11 mouse cellular contexts compared by ENCODE assay signal in genomic region chr5:131788008-131788407, GRCm38 (mm10).
DNase-seq lines count a peak whose midpoint lies in the region; ATAC-seq and TF ChIP-seq lines count a peak whose summit lies in the region.
"Had no signal": no experiment of that assay in that cellular context is flagged by ENCODE, and none has a peak within 500 bp of the region (broad histone marks: within the 10 kb centered on the region; RNA-seq: fewer than 3 reads in every experiment).

No protein-coding gene starts in this region.

- no peaks in the 10 kb centered on the region for H3K36me3 ChIP-seq in embryonic facial prominence, embryonic 14.5 days (ENCODE audit: control insufficient read depth, insufficient read depth, low read length)

- no peak overlapping the region for H3K4me3 ChIP-seq in gastrocnemius, adult 2 months
- no peak overlapping the region for H3K4me3 ChIP-seq in embryonic facial prominence, embryonic 14.5 days (ENCODE audit: low read depth, low read length)

- TF ChIP-seq CTCF in gastrocnemius, adult 2 months (IDR thresholded peaks at IDR 0.05), result no peak

- H3K4me2 ChIP-seq in embryonic facial prominence, embryonic 14.5 days (ENCODE audit: low read depth, low read length), result no peak overlapping the region
- H3K4me2 ChIP-seq: liver, embryonic 11.5 days had no signal

- no peak overlapping the region for H3K9ac ChIP-seq in embryonic facial prominence, embryonic 14.5 days (ENCODE audit: low read depth, low read length)

- intact Hi-C loops in gastrocnemius, adult 2 months (cut with DNase I), result no loop called here
- intact Hi-C loops in left cerebral cortex, postnatal 4 days (cut with DNase I), result loop anchor here (10.0 kb wide), 1 partner anchor 143 kb away; no protein-coding TSS in a partner anchor

- H3K9me3 ChIP-seq in embryonic facial prominence, embryonic 14.5 days (ENCODE audit: control insufficient read depth, low read length), result no peaks in the 10 kb centered on the region

- peak; percentile 28 for DNase-seq in gastrocnemius, adult 2 months
- DNase-seq in gastrocnemius, postnatal 4 days (ENCODE audit: low spot score in 2 of 2), result no peak
- DNase-seq in left cerebral cortex, postnatal 4 days, result peak; percentile 65
- no peak for DNase-seq in left cerebral cortex, adult 18-20 months (ENCODE audit: low spot score in 2 of 2)
- peak; percentile 40 for DNase-seq in brain, adult 2 months (ENCODE audit: low read depth, low spot score)
- DNase-seq in embryonic facial prominence, embryonic 14.5 days (ENCODE audit: low spot score), result peak; percentile 73
- no peak for DNase-seq in frontal cortex, postnatal 14 days (ENCODE audit: low spot score in 2 of 2)
- DNase-seq: cerebellum, adult 9-11 months; kidney, adult 18-20 months had no signal

- peaks cover 18% of the 10 kb centered on the region for H3K4me1 ChIP-seq in embryonic facial prominence, embryonic 14.5 days (ENCODE audit: control insufficient read depth, insufficient read depth, low read length)

- no peak overlapping the region for H3K27ac ChIP-seq in gastrocnemius, adult 2 months
- H3K27ac ChIP-seq in embryonic facial prominence, embryonic 14.5 days (replicated peaks; ENCODE audit: low read depth, low read length), result no peak overlapping the region

- peak; percentile 45; the same call in 1 of the 2 replicates for ATAC-seq in embryonic facial prominence, embryonic 14.5 days (ENCODE audit: low read depth)
- ATAC-seq in monocyte, adult 5-6 weeks (replicated peaks; ENCODE audit: insufficient number of reproducible peaks, low FRiP score, low TSS enrichment, poor library complexity, severe bottlenecking), result no peak

- 31% methylated on average over 6 of the region's 6 CpGs for WGBS in embryonic facial prominence, embryonic 14.5 days

- H3K27me3 ChIP-seq in embryonic facial prominence, embryonic 14.5 days (replicated peaks; ENCODE audit: control insufficient read depth, insufficient read depth, low read length), result no peaks in the 10 kb centered on the region

Comparison
In these comparisons a context has a peak if more than half of its experiments do, and no peak if none do; other contexts are left out.
1. DNase-seq: peak in gastrocnemius, adult 2 months (single experiment), left cerebral cortex, postnatal 4 days (single experiment), brain, adult 2 months (single experiment) and embryonic facial prominence, embryonic 14.5 days (single experiment); none in gastrocnemius, postnatal 4 days (0 of 2), left cerebral cortex, adult 18-20 months (0 of 2) and frontal cortex, postnatal 14 days (0 of 2).